Mouse (Mus musculus): Measurements from ENCODE around the gene Pogk.

Pogk gene

GRCm38 (mm10) chr1:166409701-166410220 lies at the start of gene Pogk:
Pogk (minus strand) TSS chr1:166409863.
- in situ Hi-C loops (cut with MboI; ENCODE audit: low pct_unique_long_range_greater_than_20kb in 1 of 2, low sequenced_read_pairs in 2 of 2, unreplicated experiment in 1 of 2) = no loop called here

- in situ Hi-C loops (cut with MboI; ENCODE audit: low pct_unique_long_range_greater_than_20kb in 1 of 2, low sequenced_read_pairs in 2 of 2, unreplicated experiment in 1 of 2) = no loop called here
These were observed 32.3 kb upstream of the Pogk start for GRCm38 (mm10) chr1:166441992-166442391.

GRCm38 (mm10) chr1:166439426-166439825 lies 29.8 kb upstream of the Pogk start:
- in situ Hi-C loops (cut with MboI; ENCODE audit: low pct_unique_long_range_greater_than_20kb in 1 of 2, low sequenced_read_pairs in 2 of 2, unreplicated experiment in 1 of 2) = no loop called here

- in situ Hi-C loops (cut with MboI; ENCODE audit: low pct_unique_long_range_greater_than_20kb in 1 of 2, low sequenced_read_pairs in 2 of 2, unreplicated experiment in 1 of 2) = no loop called here
These were observed 20.3 kb upstream of the Pogk start for GRCm38 (mm10) chr1:166429809-166430431.

GRCm38 (mm10) chr1:166429053-166429452 lies 19.4 kb upstream of the Pogk start:
- in situ Hi-C loops (cut with MboI; ENCODE audit: low pct_unique_long_range_greater_than_20kb in 1 of 2, low sequenced_read_pairs in 2 of 2, unreplicated experiment in 1 of 2) = no loop called here

GRCm38 (mm10) chr1:166412266-166412665 lies 2.6 kb upstream of the Pogk start:
- in situ Hi-C loops (cut with MboI; ENCODE audit: low pct_unique_long_range_greater_than_20kb in 1 of 2, low sequenced_read_pairs in 2 of 2, unreplicated experiment in 1 of 2) = no loop called here

- in situ Hi-C loops (cut with MboI; ENCODE audit: low pct_unique_long_range_greater_than_20kb in 1 of 2, low sequenced_read_pairs in 2 of 2, unreplicated experiment in 1 of 2) = no loop called here
These were observed 1.9 kb upstream of the Pogk start for GRCm38 (mm10) chr1:166411541-166411940.

- in situ Hi-C loops (cut with MboI; ENCODE audit: low pct_unique_long_range_greater_than_20kb in 1 of 2, low sequenced_read_pairs in 2 of 2, unreplicated experiment in 1 of 2) = no loop called here
These were observed 424 bp downstream of the Pogk start for GRCm38 (mm10) chr1:166409177-166409700.

GRCm38 (mm10) chr1:166403846-166404245 lies 5.8 kb downstream of the Pogk start:
- in situ Hi-C loops (cut with MboI; ENCODE audit: low pct_unique_long_range_greater_than_20kb in 1 of 2, low sequenced_read_pairs in 2 of 2, unreplicated experiment in 1 of 2) = no loop called here

GRCm38 (mm10) chr1:166402003-166402402 lies 7.7 kb downstream of the Pogk start:
- in situ Hi-C loops (cut with MboI; ENCODE audit: low pct_unique_long_range_greater_than_20kb in 1 of 2, low sequenced_read_pairs in 2 of 2, unreplicated experiment in 1 of 2) = no loop called here

- in situ Hi-C loops (cut with MboI; ENCODE audit: low pct_unique_long_range_greater_than_20kb in 1 of 2, low sequenced_read_pairs in 2 of 2, unreplicated experiment in 1 of 2) = no loop called here
These were observed 8.2 kb downstream of the Pogk start for GRCm38 (mm10) chr1:166401455-166401854.

- in situ Hi-C loops (cut with MboI; ENCODE audit: low pct_unique_long_range_greater_than_20kb in 1 of 2, low sequenced_read_pairs in 2 of 2, unreplicated experiment in 1 of 2) = no loop called here
These were observed 13.3 kb downstream of the Pogk start for GRCm38 (mm10) chr1:166396381-166396780.

- in situ Hi-C loops (cut with MboI; ENCODE audit: low pct_unique_long_range_greater_than_20kb in 1 of 2, low sequenced_read_pairs in 2 of 2, unreplicated experiment in 1 of 2) = no loop called here
These were observed 14.0 kb downstream of the Pogk start for GRCm38 (mm10) chr1:166395661-166396060.

GRCm38 (mm10) chr1:166394770-166395169 lies 14.9 kb downstream of the Pogk start:
- in situ Hi-C loops (cut with MboI; ENCODE audit: low pct_unique_long_range_greater_than_20kb in 1 of 2, low sequenced_read_pairs in 2 of 2, unreplicated experiment in 1 of 2) = no loop called here

- in situ Hi-C loops (cut with MboI; ENCODE audit: low pct_unique_long_range_greater_than_20kb in 1 of 2, low sequenced_read_pairs in 2 of 2, unreplicated experiment in 1 of 2) = no loop called here
These were observed 18.0 kb downstream of the Pogk start for GRCm38 (mm10) chr1:166391671-166392070.

- in situ Hi-C loops (cut with MboI; ENCODE audit: low pct_unique_long_range_greater_than_20kb in 1 of 2, low sequenced_read_pairs in 2 of 2, unreplicated experiment in 1 of 2) = no loop called here
These were observed 20.1 kb downstream of the Pogk start for GRCm38 (mm10) chr1:166389406-166390125.

GRCm38 (mm10) chr1:166388511-166388910 lies 21.2 kb downstream of the Pogk start:
- in situ Hi-C loops (cut with MboI; ENCODE audit: low pct_unique_long_range_greater_than_20kb in 1 of 2, low sequenced_read_pairs in 2 of 2, unreplicated experiment in 1 of 2) = no loop called here

GRCm38 (mm10) chr1:166385431-166385830 lies 24.2 kb downstream of the Pogk start:
- in situ Hi-C loops (cut with MboI; ENCODE audit: low pct_unique_long_range_greater_than_20kb in 1 of 2, low sequenced_read_pairs in 2 of 2, unreplicated experiment in 1 of 2) = no loop called here

- in situ Hi-C loops (cut with MboI; ENCODE audit: low pct_unique_long_range_greater_than_20kb in 1 of 2, low sequenced_read_pairs in 2 of 2, unreplicated experiment in 1 of 2) = no loop called here
These were observed 25.0 kb downstream of the Pogk start for GRCm38 (mm10) chr1:166384614-166385013.

GRCm38 (mm10) chr1:166382626-166383025 lies 27.0 kb downstream of the Pogk start:
- in situ Hi-C loops (cut with MboI; ENCODE audit: low pct_unique_long_range_greater_than_20kb in 1 of 2, low sequenced_read_pairs in 2 of 2, unreplicated experiment in 1 of 2) = no loop called here
